Mouse (Mus musculus): ENCODE measurements around the gene Cdh3. TPM values are rescaled to one million over a fixed set of nuclear protein-coding genes. Genes with fewer than 3 reads are reported as not detected.
A peak's percentile ranks its signal among the peaks of the same experiment; 100 is the strongest.
"Not testable (repeated sequence)": the region's sequence is repeated elsewhere in the genome, so short reads cannot be mapped to it uniquely, and the experiment has no call there.

Cdh3 gene
- polyA plus RNA-seq, 2 experiments, result 0.60 to 1.4 TPM

- Histone ChIP-seq H3K27ac (no peak overlapping the region), H3K4me2 (ENCODE audit: low read depth) (no peak overlapping the region)
These were observed 75.0 kb downstream of the Cdh3 start for GRCm38 (mm10) chr8:106585671-106586037.

GRCm38 (mm10) chr8:106586896-106587295 lies 76.2 kb downstream of the Cdh3 start:
- H3K9me3 ChIP-seq (ENCODE audit: control insufficient read depth, low read length), result no peaks in the 10 kb centered on the region
- DNase-seq (ENCODE audit: low read depth in 3 of 3, low spot score in 3 of 3), result no peak
- no peak overlapping the region for H3K4me3 ChIP-seq (ENCODE audit: insufficient read depth in 1 of 2, low read depth in 2 of 2, low read length in 2 of 2)
- H3K4me1 ChIP-seq (replicated peaks; ENCODE audit: control insufficient read depth in 2 of 2, insufficient read depth in 2 of 2, low read length in 1 of 2), result peaks cover 0 to 6% of the 10 kb centered on the region in 2 experiments; a peak in 2 of 4 replicates
- 71% methylated on average over 8 of the region's 8 CpGs for WGBS (ENCODE audit: insufficient replicate concordance)
- ATAC-seq (ENCODE audit: insufficient read depth), result no peak
- H3K27ac ChIP-seq, result no peak overlapping the region
- no peaks in the 10 kb centered on the region for H3K36me3 ChIP-seq (replicated peaks; ENCODE audit: control insufficient read depth, insufficient read depth, low read depth)
- H3K9ac ChIP-seq (replicated peaks), result no peak overlapping the region
- TF ChIP-seq CTCF (IDR thresholded peaks at IDR 0.05; ENCODE audit: low read depth), result no peak
- no peak for TF ChIP-seq EP300 (IDR thresholded peaks at IDR 0.05; ENCODE audit: low read depth)
- H3K27me3 ChIP-seq (ENCODE audit: control insufficient read depth, insufficient read depth, low read length), result no peaks in the 10 kb centered on the region
- no peak overlapping the region for H3K4me2 ChIP-seq (ENCODE audit: low read depth)

More at GRCm38 (mm10) chr8:106585671-106586037, 75.0 kb downstream of the Cdh3 start:
- Histone ChIP-seq H3K36me3 (replicated peaks; ENCODE audit: control insufficient read depth, insufficient read depth, low read depth) (no peaks in the 10 kb centered on the region), H3K27me3 (ENCODE audit: control insufficient read depth, insufficient read depth, low read length) (no peaks in the 10 kb centered on the region), H3K4me3 (ENCODE audit: insufficient read depth in 1 of 2, low read depth in 2 of 2, low read length in 2 of 2) (no peak overlapping the region), H3K9ac (replicated peaks) (no peak overlapping the region), H3K4me1 (replicated peaks; ENCODE audit: control insufficient read depth in 2 of 2, insufficient read depth in 2 of 2, low read length in 1 of 2) (peaks cover 0 to 6% of the 10 kb centered on the region in 2 experiments; a peak in 2 of 4 replicates), H3K9me3 (ENCODE audit: control insufficient read depth, low read length) (no peaks in the 10 kb centered on the region)
- no peak for DNase-seq (ENCODE audit: low read depth in 3 of 3, low spot score in 3 of 3)
- TF ChIP-seq CTCF (IDR thresholded peaks at IDR 0.05; ENCODE audit: low read depth) (no peak), EP300 (IDR thresholded peaks at IDR 0.05; ENCODE audit: low read depth) (no peak)
- ATAC-seq (ENCODE audit: insufficient read depth), result no peak
- 31% methylated on average over 3 of the region's 3 CpGs for WGBS (ENCODE audit: insufficient replicate concordance)

- Histone ChIP-seq H3K4me3 (ENCODE audit: insufficient read depth in 1 of 2, low read depth in 2 of 2, low read length in 2 of 2) (no peak overlapping the region), H3K4me2 (ENCODE audit: low read depth) (no peak overlapping the region), H3K4me1 (replicated peaks; ENCODE audit: control insufficient read depth in 2 of 2, insufficient read depth in 2 of 2, low read length in 1 of 2) (peaks cover 0 to 6% of the 10 kb centered on the region in 2 experiments; a peak in 2 of 4 replicates), H3K27ac (no peak overlapping the region), H3K27me3 (ENCODE audit: control insufficient read depth, insufficient read depth, low read length) (no peaks in the 10 kb centered on the region), H3K36me3 (replicated peaks; ENCODE audit: control insufficient read depth, insufficient read depth, low read depth) (no peaks in the 10 kb centered on the region), H3K9me3 (ENCODE audit: control insufficient read depth, low read length) (no peaks in the 10 kb centered on the region), H3K9ac (replicated peaks) (no peak overlapping the region)
- ATAC-seq (ENCODE audit: insufficient read depth), result 0 out of 2 replicates have a peak, but pooled peaks have one; percentile 43
- DNase-seq (ENCODE audit: low read depth in 3 of 3, low spot score in 3 of 3), result no peak
- WGBS (ENCODE audit: insufficient replicate concordance), result 40% methylated on average over 3 of the region's 3 CpGs
- TF ChIP-seq CTCF (IDR thresholded peaks at IDR 0.05; ENCODE audit: low read depth), result no peak
- no peak for TF ChIP-seq EP300 (IDR thresholded peaks at IDR 0.05; ENCODE audit: low read depth)
These were observed 78.0 kb downstream of the Cdh3 start for GRCm38 (mm10) chr8:106588443-106589431.

- Histone ChIP-seq H3K4me1 (replicated peaks; ENCODE audit: control insufficient read depth in 2 of 2, insufficient read depth in 2 of 2, low read length in 1 of 2) (peaks cover 0 to 7% of the 10 kb centered on the region in 2 experiments; a peak in 1 of 4 replicates), H3K9me3 (ENCODE audit: control insufficient read depth, low read length) (no peaks in the 10 kb centered on the region), H3K27ac (no peak overlapping the region), H3K36me3 (replicated peaks; ENCODE audit: control insufficient read depth, insufficient read depth, low read depth) (no peaks in the 10 kb centered on the region), H3K9ac (replicated peaks) (no peak overlapping the region), H3K4me3 (ENCODE audit: insufficient read depth in 1 of 2, low read depth in 2 of 2, low read length in 2 of 2) (no peak overlapping the region), H3K4me2 (ENCODE audit: low read depth) (no peak overlapping the region), H3K27me3 (ENCODE audit: control insufficient read depth, insufficient read depth, low read length) (no peaks in the 10 kb centered on the region)
- ATAC-seq (ENCODE audit: insufficient read depth) (no peak), DNase-seq (ENCODE audit: low read depth in 3 of 3, low spot score in 3 of 3) (no peak)
- TF ChIP-seq CTCF (IDR thresholded peaks at IDR 0.05; ENCODE audit: low read depth), result no peak
- no peak for TF ChIP-seq EP300 (IDR thresholded peaks at IDR 0.05; ENCODE audit: low read depth)
- WGBS (ENCODE audit: insufficient replicate concordance), result 45% methylated on average over 3 of the region's 3 CpGs
These were observed 81.8 kb downstream of the Cdh3 start for GRCm38 (mm10) chr8:106592458-106592857.

GRCm38 (mm10) chr8:106595623-106596022 lies 84.9 kb downstream of the Cdh3 start:
- not testable (repeated sequence) for H3K9me3 ChIP-seq (ENCODE audit: control insufficient read depth, low read length); H3K9ac ChIP-seq (replicated peaks); H3K27me3 ChIP-seq (ENCODE audit: control insufficient read depth, insufficient read depth, low read length); H3K4me3 ChIP-seq (ENCODE audit: insufficient read depth in 1 of 2, low read depth in 2 of 2, low read length in 2 of 2); H3K4me1 ChIP-seq (replicated peaks; ENCODE audit: control insufficient read depth in 2 of 2, insufficient read depth in 2 of 2, low read length in 1 of 2); H3K27ac ChIP-seq; ATAC-seq (ENCODE audit: insufficient read depth); DNase-seq (ENCODE audit: low read depth in 3 of 3, low spot score in 3 of 3); H3K36me3 ChIP-seq (replicated peaks; ENCODE audit: control insufficient read depth, insufficient read depth, low read depth); H3K4me2 ChIP-seq (ENCODE audit: low read depth)
- WGBS (ENCODE audit: insufficient replicate concordance), result 78% methylated on average over 3 of the region's 3 CpGs
